Mouse (Mus musculus) heart, postnatal 0 days (tissue): ENCODE measurements around the gene Akp3.

ENCODE experiments used
- CTCF ChIP-seq: IDR thresholded peaks from 2 replicates; pipeline ENCODE4 v1.5.1; 2016; ENCODE audit warnings: antibody characterized with exemption, control low read depth, low read depth
- EP300 ChIP-seq: IDR thresholded peaks from 2 replicates; pipeline ENCODE4 v1.6.1; 2016; ENCODE audit warnings: antibody characterized with exemption, low read depth

DNA sequence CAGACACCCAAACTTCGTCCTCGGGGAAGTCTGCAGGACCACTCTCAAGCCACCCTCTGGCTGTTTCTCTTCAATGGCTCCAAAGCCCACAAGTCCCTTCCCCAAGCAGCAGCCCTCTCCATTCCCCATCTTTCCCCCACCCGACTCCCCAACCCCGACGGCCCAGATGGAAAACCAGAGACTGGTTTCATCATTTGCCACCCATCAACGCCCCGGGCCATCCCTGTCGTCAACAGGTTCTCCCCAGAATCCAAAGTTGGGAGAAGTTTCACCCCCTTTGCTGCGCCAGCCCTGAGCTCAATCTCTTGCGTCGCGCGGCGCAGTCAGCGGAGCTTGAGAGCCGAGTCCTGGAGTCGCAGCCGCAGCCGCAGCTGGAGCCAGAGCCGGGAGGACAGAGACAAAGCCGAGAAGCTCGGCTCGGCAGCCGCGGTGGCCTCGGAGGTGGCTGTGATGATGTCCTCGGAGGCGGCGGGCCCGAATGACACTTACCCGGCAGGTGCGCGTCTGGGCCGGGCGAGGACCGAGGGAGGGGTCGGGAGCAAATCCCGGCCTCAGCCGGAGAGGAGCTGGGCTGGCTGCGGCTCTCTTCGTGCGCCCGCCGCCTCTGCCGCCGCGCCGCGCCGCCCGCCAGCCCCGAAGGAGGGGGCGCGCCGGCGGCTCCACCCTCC is 30.9 kb downstream of the Akp3 start:
- TF ChIP-seq CTCF (no peak), EP300 (no peak)
